Mouse (Mus musculus) liver, embryonic 15.5 days (tissue): ENCODE data around the gene Gpr182. TPM values are rescaled to one million over a fixed set of nuclear protein-coding genes. Genes with fewer than 3 reads are reported as not detected.
A peak's percentile ranks its signal among the peaks of the same experiment; 100 is the strongest.

Source experiments
- ATAC-seq: fragments of 200-750 bp; cut with Nextera tagmentation; 2 replicates; pipeline ENCODE4 v1.8.0; 2017; ENCODE audit warnings: moderate number of reproducible peaks, mild to moderate bottlenecking, moderate library complexity; ENCODE audit not compliant: insufficient read depth
- H3K27ac ChIP-seq: fragments of 300-500 bp; sonication (generic); replicated peaks from 2 replicates; pipeline ENCODE4 v1.5.1; 2015; ENCODE audit warnings: mild to moderate bottlenecking, inconsistent platforms
- H3K27me3 ChIP-seq: fragments of 300-500 bp; sonication (generic); 2 replicates; pipeline ENCODE4 v1.6.1; 2015; ENCODE audit warnings: mild to moderate bottlenecking, inconsistent platforms
- H3K36me3 ChIP-seq: fragments of 300-500 bp; sonication (generic); replicated peaks from 2 replicates; pipeline ENCODE4 v1.6.1; 2015; ENCODE audit warnings: moderate library complexity, mild to moderate bottlenecking, inconsistent platforms
- H3K4me1 ChIP-seq: fragments of 300-500 bp; sonication (generic); replicated peaks from 2 replicates; pipeline ENCODE4 v1.6.1; 2015; ENCODE audit warnings: inconsistent platforms
- H3K4me2 ChIP-seq: fragments of 300-500 bp; sonication (generic); 2 replicates; pipeline ENCODE4 v1.6.1; 2015; ENCODE audit warnings: moderate library complexity, mild to moderate bottlenecking, inconsistent platforms
- H3K4me3 ChIP-seq: fragments of 300-500 bp; sonication (generic); replicated peaks from 2 replicates; pipeline ENCODE4 v1.5.1; 2015; ENCODE audit warnings: mild to moderate bottlenecking, inconsistent platforms
- H3K9ac ChIP-seq: fragments of 300-500 bp; sonication (generic); 2 replicates; pipeline ENCODE4 v1.6.1; 2015; ENCODE audit warnings: moderate library complexity, mild to moderate bottlenecking, inconsistent platforms
- H3K9me3 ChIP-seq: fragments of 300-500 bp; sonication (generic); replicated peaks from 2 replicates; pipeline ENCODE4 v1.6.1; 2016; ENCODE audit warnings: inconsistent platforms
- WGBS: fragments of 180-500 bp; shearing (Covaris S2); methylation state at CpG from one replicate; pipeline ENCODE4 v1.1.7; 2015; ENCODE audit warnings: mixed read lengths; ENCODE audit not compliant: insufficient replicate concordance; 5-methylcytosine and 5-hydroxymethylcytosine counted together
- polyA plus RNA-seq: library from polyadenylated mRNA; unstranded; fragments of >200 nt; fragmentation: Nextera tagmentation; extraction: Ambion mirVana; gene quantifications from 2 replicates; pipeline ENCODE4 v1.2.1, GENCODE M21; 2015

Gene Gpr182
- polyA plus RNA-seq, 1 experiment from 2014 or later: 12.0 TPM

DNA sequence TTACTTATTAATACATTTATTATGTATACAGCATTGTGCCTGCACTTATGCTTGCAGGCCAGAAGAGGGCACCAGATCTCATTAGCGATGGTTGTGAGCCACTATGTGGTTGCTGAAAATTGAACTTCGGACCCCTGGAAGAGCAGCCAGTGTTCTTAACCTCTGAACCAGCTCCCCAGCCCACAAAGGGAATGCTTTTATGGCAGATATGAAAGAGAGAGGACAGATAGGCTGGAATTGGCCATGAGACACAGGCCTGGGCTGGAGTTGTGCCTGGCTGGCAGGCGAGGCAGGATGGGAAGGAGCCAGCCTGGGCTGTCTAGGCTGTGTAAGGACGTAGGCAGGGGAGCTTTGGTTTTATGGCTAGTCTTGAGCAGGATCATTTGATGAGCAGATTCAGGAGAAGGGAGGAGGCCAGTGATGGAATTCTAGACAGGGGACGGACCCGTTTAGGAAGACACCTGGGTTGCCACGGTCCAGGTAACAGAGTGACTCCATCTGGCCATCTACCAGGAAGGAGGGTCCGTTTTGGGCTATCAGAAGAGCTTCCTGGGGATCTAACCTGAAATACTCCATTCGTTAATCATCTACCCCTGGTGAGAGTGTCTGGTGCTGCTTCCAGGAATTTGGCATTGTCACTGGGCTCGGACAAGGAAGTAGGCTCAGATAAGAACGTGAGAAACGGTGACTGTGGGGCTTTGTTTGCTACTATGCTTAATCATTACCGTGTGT lies 13.2 kb downstream of the Gpr182 start:
- Histone ChIP-seq H3K27ac (peak overlapping the region; percentile 64), H3K4me3 (peak overlapping the region; percentile 77)

DNA sequence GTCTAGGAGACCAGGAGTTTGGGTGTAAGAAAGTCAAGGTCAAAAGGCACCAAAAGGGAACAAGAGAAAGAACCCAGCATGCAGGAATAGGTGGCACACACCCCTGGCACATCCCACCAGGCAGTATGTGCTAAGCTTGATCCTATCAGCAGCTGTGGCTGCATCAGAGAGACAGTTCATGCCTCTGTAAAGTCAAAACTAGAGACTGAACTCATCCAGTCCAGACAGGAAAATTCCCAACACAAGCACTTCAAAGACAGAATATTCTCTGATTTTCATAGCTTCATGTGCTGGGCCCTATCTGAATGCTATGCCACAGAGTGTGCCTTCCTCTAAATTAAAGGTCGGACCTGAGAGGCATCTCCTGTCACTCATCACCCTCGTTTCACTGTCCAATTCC lies 14.0 kb downstream of the Gpr182 start:
- Histone ChIP-seq H3K9ac (no peak overlapping the region), H3K9me3 (no peaks in the 10 kb centered on the region), H3K4me1 (peaks cover 79% of the 10 kb centered on the region), H3K27me3 (no peaks in the 10 kb centered on the region; the same call in 1 of the 2 replicates), H3K27ac (no peak overlapping the region; the same call in 1 of the 2 replicates), H3K4me2 (no peak overlapping the region), H3K4me3 (no peak overlapping the region), H3K36me3 (peaks cover 14% of the 10 kb centered on the region)
- 18% methylated on average over 2 of the region's 2 CpGs for WGBS
- no peak for ATAC-seq

More for the DNA sequence above, 13.2 kb downstream of the Gpr182 start:
- Histone ChIP-seq H3K9me3 (no peaks in the 10 kb centered on the region), H3K27me3 (no peaks in the 10 kb centered on the region; the same call in 1 of the 2 replicates), H3K36me3 (peaks cover 22% of the 10 kb centered on the region), H3K9ac (no peak overlapping the region), H3K4me2 (peak overlapping the region; percentile 83), H3K4me1 (peaks cover 73% of the 10 kb centered on the region)
- ATAC-seq: peak; percentile 39
- WGBS: 26% methylated on average over 13 of the region's 13 CpGs

DNA sequence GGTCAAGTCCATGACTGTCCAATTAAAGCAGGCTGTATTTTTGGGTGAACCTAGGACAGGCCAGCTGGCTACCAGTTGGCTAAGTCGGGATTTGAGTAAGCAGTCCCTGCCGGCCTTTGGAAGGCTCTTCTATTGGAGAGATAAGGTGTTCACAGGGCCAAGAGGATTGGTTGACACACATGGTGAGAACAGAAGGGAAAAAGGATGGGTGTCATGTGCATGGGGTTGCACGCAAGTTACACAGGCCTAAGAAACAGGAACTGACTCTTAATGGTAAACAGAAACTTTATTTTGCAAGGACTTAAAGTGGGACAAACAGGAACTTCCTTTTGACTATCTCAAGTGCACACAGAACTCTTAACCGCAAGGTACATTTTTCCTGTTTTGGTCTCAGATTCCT lies 14.6 kb downstream of the Gpr182 start:
- WGBS: 21% methylated on average over 4 of the region's 4 CpGs
- Histone ChIP-seq H3K4me1 (peaks cover 86% of the 10 kb centered on the region), H3K9ac (no peak overlapping the region), H3K27ac (no peak overlapping the region), H3K27me3 (no peaks in the 10 kb centered on the region; the same call in 1 of the 2 replicates), H3K4me3 (no peak overlapping the region), H3K36me3 (peaks cover 8% of the 10 kb centered on the region), H3K4me2 (no peak overlapping the region), H3K9me3 (no peaks in the 10 kb centered on the region)
- no peak for ATAC-seq

DNA sequence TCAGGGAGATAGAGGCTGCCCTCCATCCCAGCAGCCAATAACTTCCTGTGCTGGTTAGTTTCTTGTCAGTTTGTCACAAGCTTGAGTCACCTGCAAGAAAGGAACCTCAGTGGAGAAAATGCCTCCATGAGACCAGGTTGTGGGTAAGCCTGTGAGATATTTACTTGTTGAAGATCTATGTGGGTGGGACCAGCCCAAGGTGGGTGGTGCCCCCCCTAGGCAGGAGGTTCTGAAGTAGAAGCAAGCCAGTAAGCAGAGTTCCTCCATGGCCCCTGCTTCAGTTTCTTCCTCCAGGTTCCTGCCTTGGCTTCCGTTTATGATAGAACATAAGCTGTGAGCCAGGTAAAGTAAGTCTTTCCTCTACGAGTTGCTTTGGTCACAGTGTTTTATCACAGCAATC lies 15.3 kb downstream of the Gpr182 start:
- H3K27ac ChIP-seq: peak overlapping the region; percentile 49
- peaks cover 92% of the 10 kb centered on the region for H3K4me1 ChIP-seq

DNA sequence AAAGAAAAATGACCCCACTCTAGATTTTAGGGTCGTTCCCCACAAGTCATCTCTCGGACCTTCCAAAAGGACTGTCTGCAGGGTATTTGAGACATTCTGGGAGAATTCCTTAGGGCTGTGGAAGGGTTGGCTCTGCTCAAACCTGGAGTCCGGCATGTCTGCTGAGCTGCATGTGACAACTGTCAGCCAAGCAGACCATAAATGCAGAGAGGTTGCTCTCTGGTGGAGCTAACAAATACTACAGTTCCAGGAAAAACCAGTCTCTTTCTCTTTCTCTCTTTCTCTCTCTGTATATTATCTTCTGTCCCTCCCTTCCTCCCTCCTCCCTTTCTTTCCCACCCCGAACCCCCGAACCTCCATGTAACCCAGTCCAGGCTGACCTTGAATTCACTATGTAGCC lies 17.1 kb downstream of the Gpr182 start:
- H3K4me3 ChIP-seq: no peak overlapping the region
- no peaks in the 10 kb centered on the region for H3K9me3 ChIP-seq
- WGBS: 30% methylated on average over 5 of the region's 5 CpGs
- no peaks in the 10 kb centered on the region for H3K27me3 ChIP-seq
- peaks cover 95% of the 10 kb centered on the region for H3K4me1 ChIP-seq
- H3K36me3 ChIP-seq: no peaks in the 10 kb centered on the region
- H3K27ac ChIP-seq: no peak overlapping the region
- ATAC-seq: no peak
- H3K4me2 ChIP-seq: 0 out of 2 replicates have a peak overlapping the region, but pooled peaks have one; percentile 6
- no peak overlapping the region for H3K9ac ChIP-seq

More for the DNA sequence above, 15.3 kb downstream of the Gpr182 start:
- WGBS: 31% methylated on average over 2 of the region's 2 CpGs
- Histone ChIP-seq H3K9me3 (no peaks in the 10 kb centered on the region), H3K4me3 (no peak overlapping the region), H3K9ac (no peak overlapping the region), H3K36me3 (peaks cover 1% of the 10 kb centered on the region), H3K4me2 (no peak overlapping the region), H3K27me3 (no peaks in the 10 kb centered on the region; the same call in 1 of the 2 replicates)
- no peak for ATAC-seq

DNA sequence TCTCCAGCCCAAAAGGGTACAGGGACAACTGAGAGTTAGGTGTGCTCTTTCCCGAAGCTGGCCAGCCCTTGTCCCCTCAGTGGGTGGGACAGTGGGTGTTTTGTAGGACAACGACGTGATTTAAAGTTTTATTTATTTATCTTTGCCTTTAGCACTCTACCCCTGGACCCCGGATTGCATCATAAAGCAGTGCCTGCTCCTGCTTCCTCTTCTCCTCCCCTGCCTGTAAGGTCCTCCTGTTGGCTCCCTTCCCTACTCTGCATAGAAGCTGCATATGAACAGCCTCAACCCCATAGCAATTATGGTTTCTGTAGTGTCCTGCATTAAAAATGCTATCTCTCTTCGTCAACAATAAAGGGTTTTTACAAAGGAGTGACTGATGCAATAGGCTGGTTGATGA lies 20.1 kb downstream of the Gpr182 start:
- Histone ChIP-seq H3K9ac (0 out of 2 replicates have a peak overlapping the region, but pooled peaks have one; percentile 13), H3K4me3 (no peak overlapping the region), H3K4me1 (peaks cover 93% of the 10 kb centered on the region), H3K27ac (peak overlapping the region; percentile 85), H3K27me3 (peaks cover 5% of the 10 kb centered on the region), H3K36me3 (no peaks in the 10 kb centered on the region), H3K9me3 (no peaks in the 10 kb centered on the region), H3K4me2 (peak overlapping the region; percentile 54)
- 15% methylated on average over 5 of the region's 5 CpGs for WGBS
- ATAC-seq: no peak

DNA sequence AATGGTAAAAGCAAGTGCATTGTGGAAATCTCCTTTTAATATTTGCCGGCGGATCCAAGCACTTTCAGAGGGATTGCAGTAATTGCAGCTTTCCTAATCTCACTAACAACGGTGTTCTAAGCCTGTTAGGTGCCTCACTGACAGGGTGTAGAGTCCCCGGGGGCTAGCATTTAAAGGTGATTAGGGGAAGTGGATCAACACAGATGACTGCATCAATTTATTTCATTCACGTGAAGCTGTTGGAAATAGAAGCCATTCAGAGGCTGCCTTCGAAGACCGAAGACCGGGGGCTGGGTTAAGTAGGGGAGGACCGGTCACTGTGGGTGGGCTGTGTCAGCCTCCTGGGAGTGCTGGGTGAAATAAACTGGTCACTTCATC lies 20.6 kb downstream of the Gpr182 start:
- Histone ChIP-seq H3K4me2 (peak overlapping the region; percentile 54), H3K4me3 (no peak overlapping the region), H3K9me3 (no peaks in the 10 kb centered on the region), H3K9ac (peak overlapping the region; percentile 13; the same call in 1 of the 2 replicates), H3K27ac (peak overlapping the region; percentile 85), H3K36me3 (no peaks in the 10 kb centered on the region), H3K4me1 (peaks cover 89% of the 10 kb centered on the region), H3K27me3 (peaks cover 5% of the 10 kb centered on the region)
- ATAC-seq: no peak
- 38% methylated on average over 9 of the region's 9 CpGs for WGBS

DNA sequence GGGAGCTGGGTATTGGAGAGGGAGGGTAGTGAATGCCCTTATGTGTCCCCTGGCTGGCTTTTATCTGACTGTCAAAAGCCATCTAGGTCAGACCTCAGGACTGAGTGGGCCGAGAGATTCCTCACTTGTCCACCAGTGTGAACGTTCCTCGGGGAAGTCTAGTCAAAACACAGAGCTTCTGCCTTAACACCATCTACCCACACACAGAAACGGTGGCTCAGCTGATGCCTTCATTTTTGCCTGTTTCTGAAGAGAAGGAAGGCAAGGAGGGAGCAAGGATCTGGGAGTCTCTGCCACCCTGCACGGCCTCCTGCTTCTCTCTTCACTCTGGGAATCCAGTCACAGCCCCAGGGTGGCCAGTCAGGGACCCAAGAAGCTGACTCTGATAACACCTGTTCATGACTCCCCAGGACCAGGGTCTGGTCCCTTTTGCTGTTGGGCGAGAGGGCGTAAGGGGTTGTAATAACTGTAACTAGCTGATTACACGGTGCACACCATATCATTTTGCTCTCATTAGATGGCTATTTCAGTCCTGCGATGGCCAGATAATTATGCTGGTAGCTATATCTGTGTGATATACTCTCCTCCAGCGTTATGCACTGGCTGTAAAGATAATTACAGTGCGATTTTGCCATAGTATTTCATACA lies 21.1 kb downstream of the Gpr182 start:
- H3K27ac ChIP-seq: peak overlapping the region; percentile 85

DNA sequence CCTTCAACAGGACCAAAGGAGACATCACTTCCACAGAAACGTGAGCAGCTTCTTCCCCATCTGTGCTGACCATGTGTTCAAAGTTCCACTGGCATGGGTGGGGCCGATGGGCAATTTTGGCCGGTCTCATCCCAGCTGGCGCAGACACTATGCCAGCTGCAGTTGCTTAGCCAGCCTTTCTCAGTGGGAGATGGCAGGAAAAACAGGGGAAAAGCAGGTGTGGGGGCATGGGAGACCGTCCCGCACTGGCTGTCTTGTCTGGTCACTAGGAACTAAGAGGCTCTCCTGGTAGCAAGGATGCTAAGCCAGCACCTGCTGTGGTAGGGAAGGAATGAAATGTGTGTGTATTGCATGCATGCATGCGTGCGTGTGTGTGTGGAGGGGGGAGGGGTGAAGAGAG lies 23.1 kb downstream of the Gpr182 start:
- no peak for ATAC-seq
- Histone ChIP-seq H3K27me3 (peaks cover 14% of the 10 kb centered on the region), H3K27ac (no peak overlapping the region), H3K4me3 (no peak overlapping the region), H3K4me2 (peak overlapping the region; percentile 27), H3K36me3 (no peaks in the 10 kb centered on the region), H3K4me1 (peaks cover 80% of the 10 kb centered on the region), H3K9me3 (no peaks in the 10 kb centered on the region), H3K9ac (peak overlapping the region; percentile 6; the same call in 1 of the 2 replicates)
- 62% methylated on average over 8 of the region's 8 CpGs for WGBS

More for the DNA sequence above, 21.1 kb downstream of the Gpr182 start:
- H3K9me3 ChIP-seq: no peaks in the 10 kb centered on the region
- H3K27me3 ChIP-seq: peaks cover 5% of the 10 kb centered on the region
- WGBS: 22% methylated on average over 11 of the region's 11 CpGs
- ATAC-seq: peak; percentile 90
- peaks cover 87% of the 10 kb centered on the region for H3K4me1 ChIP-seq
- H3K4me3 ChIP-seq: no peak overlapping the region
- H3K9ac ChIP-seq: peak overlapping the region; percentile 16; the same call in 1 of the 2 replicates
- no peaks in the 10 kb centered on the region for H3K36me3 ChIP-seq
- peak overlapping the region; percentile 54 for H3K4me2 ChIP-seq

DNA sequence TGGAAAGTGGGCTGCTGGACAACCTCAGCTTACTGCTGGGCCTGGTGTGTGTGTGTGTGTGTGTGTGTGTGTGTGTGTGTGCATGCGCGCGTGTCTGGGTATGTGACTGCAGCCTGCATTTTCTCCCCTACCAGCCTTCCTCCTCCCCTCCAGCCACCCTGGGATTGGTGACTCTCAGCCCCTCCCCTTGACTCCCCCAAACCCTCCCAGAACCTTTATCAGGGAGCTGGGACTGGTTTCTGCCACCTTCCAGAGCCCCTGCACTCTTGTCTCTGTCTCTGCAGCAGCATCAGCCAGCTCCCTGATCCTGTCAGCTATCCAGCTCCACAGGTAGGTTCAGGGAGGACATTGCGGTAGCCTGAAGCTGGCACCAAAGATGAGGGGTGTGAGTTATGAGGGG lies 26.4 kb downstream of the Gpr182 start:
- peak; percentile 62 for ATAC-seq
- H3K27me3 ChIP-seq: peaks cover 47% of the 10 kb centered on the region
- WGBS: 55% methylated on average over 4 of the region's 4 CpGs
- peak overlapping the region; percentile 46 for H3K4me2 ChIP-seq
- H3K27ac ChIP-seq: no peak overlapping the region
- H3K9me3 ChIP-seq: no peaks in the 10 kb centered on the region
- no peaks in the 10 kb centered on the region for H3K36me3 ChIP-seq
- peak overlapping the region; percentile 21; the same call in 1 of the 2 replicates for H3K4me3 ChIP-seq
- H3K4me1 ChIP-seq: peaks cover 61% of the 10 kb centered on the region
- H3K9ac ChIP-seq: no peak overlapping the region

DNA sequence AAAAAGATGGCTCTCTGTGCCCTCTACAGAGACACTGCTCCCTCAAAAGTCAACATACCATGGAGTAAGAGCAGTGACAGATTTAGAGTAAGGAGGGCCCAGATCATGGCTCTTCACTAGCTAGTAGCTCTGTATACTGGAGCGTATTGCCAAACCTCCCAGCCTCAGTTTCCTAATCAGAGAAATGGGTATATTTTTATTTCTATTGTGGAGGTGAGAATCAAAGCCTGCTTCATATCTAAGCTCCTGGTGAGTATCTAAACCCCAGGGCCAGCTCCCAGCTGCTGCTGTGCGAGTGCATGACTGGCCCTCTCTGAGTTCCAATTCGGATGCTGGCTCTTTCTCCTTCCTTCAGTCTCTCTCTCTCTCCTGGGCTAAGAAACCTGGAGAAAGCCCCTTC lies 27.4 kb downstream of the Gpr182 start, which contains the start of gene Tac2:
Tac2 (plus strand) TSS at position 301 of the 400 bp plus-strand sequence.
- Histone ChIP-seq H3K4me3 (peak within 1 kb of the TSS; percentile 21; the same call in 1 of the 2 replicates), H3K27ac (no peak within 1 kb of the TSS), H3K9me3 (no peaks in the 10 kb centered on the region), H3K36me3 (no peaks in the 10 kb centered on the region), H3K4me1 (peaks cover 53% of the 10 kb centered on the region), H3K4me2 (peak within 1 kb of the TSS; percentile 46), H3K27me3 (peaks cover 56% of the 10 kb centered on the region), H3K9ac (no peak within 1 kb of the TSS)
- no peak for ATAC-seq
- 53% methylated on average over 3 of the region's 3 CpGs for WGBS
